Mouse (Mus musculus): ENCODE data around the gene Nos3.

Nos3 gene

GRCm38 (mm10) chr5:24344477-24345051 is 20.0 kb upstream of the Nos3 start:
- DNase-seq (ENCODE audit: low read depth, low spot score), result no peak

- no peak for DNase-seq (ENCODE audit: low read depth, low spot score)
These were observed 18.3 kb upstream of the Nos3 start for GRCm38 (mm10) chr5:24346313-24346712.

- DNase-seq (ENCODE audit: low read depth, low spot score), result no peak
These were observed 17.3 kb upstream of the Nos3 start for GRCm38 (mm10) chr5:24347186-24347875.

- DNase-seq (ENCODE audit: low read depth, low spot score), result no peak
These were observed 16.5 kb upstream of the Nos3 start for GRCm38 (mm10) chr5:24348128-24348527.

GRCm38 (mm10) chr5:24348546-24348945 is 16.1 kb upstream of the Nos3 start:
- no peak for DNase-seq (ENCODE audit: low read depth, low spot score)

GRCm38 (mm10) chr5:24350073-24350472 is 14.5 kb upstream of the Nos3 start:
- no peak for DNase-seq (ENCODE audit: low read depth, low spot score)

GRCm38 (mm10) chr5:24350531-24351250 is 13.9 kb upstream of the Nos3 start:
- DNase-seq (ENCODE audit: low read depth, low spot score), result no peak

GRCm38 (mm10) chr5:24351278-24351677 is 13.3 kb upstream of the Nos3 start, which contains the start of gene Kcnh2:
Gene Kcnh2, minus strand, starts transcription at chr5:24351604.
- no peak for DNase-seq (ENCODE audit: low read depth, low spot score)

- DNase-seq (ENCODE audit: low read depth, low spot score), result peak; percentile 78
These were observed 12.9 kb upstream of the Nos3 start for GRCm38 (mm10) chr5:24351701-24352171.

- DNase-seq (ENCODE audit: low read depth, low spot score), result no peak
These were observed 12.3 kb upstream of the Nos3 start for GRCm38 (mm10) chr5:24352251-24352859.

- DNase-seq (ENCODE audit: low read depth, low spot score), result no peak
These were observed 11.3 kb upstream of the Nos3 start for GRCm38 (mm10) chr5:24353327-24353726.

GRCm38 (mm10) chr5:24356764-24357163 is 7.8 kb upstream of the Nos3 start:
- no peak for DNase-seq (ENCODE audit: low read depth, low spot score)

- no peak for DNase-seq (ENCODE audit: low read depth, low spot score)
These were observed 7.1 kb upstream of the Nos3 start for GRCm38 (mm10) chr5:24357461-24357860.

- DNase-seq (ENCODE audit: low read depth, low spot score), result no peak
These were observed 3.7 kb upstream of the Nos3 start for GRCm38 (mm10) chr5:24360792-24361454.

GRCm38 (mm10) chr5:24363467-24363866 is 1.1 kb upstream of the Nos3 start:
- DNase-seq (ENCODE audit: low read depth, low spot score), result no peak

- DNase-seq (ENCODE audit: low read depth, low spot score), result no peak
These were observed 549 bp upstream of the Nos3 start for GRCm38 (mm10) chr5:24364061-24364460.

- DNase-seq (ENCODE audit: low read depth, low spot score), result no peak
These were observed 353 bp downstream of the Nos3 start for GRCm38 (mm10) chr5:24364963-24365362.

- DNase-seq (ENCODE audit: low read depth, low spot score), result no peak
These were observed 918 bp downstream of the Nos3 start for GRCm38 (mm10) chr5:24365528-24365927.

GRCm38 (mm10) chr5:24366426-24366825 is 1.8 kb downstream of the Nos3 start:
- DNase-seq (ENCODE audit: low read depth, low spot score), result no peak

GRCm38 (mm10) chr5:24369767-24370166 is 5.2 kb downstream of the Nos3 start:
- no peak for DNase-seq (ENCODE audit: low read depth, low spot score)

GRCm38 (mm10) chr5:24373807-24374206 is 9.2 kb downstream of the Nos3 start:
- DNase-seq (ENCODE audit: low read depth, low spot score), result no peak

- no peak for DNase-seq (ENCODE audit: low read depth, low spot score)
These were observed 9.6 kb downstream of the Nos3 start for GRCm38 (mm10) chr5:24374216-24374615.
